Mouse (Mus musculus): Measurements from ENCODE around the gene Moap1. TPM values are rescaled to one million over a fixed set of nuclear protein-coding genes. Genes with fewer than 3 reads are reported as not detected.

Moap1 gene
- total RNA-seq, 1 experiment = 8.8 TPM

GRCm38 (mm10) chr12:102723861-102724260 is 19.6 kb downstream of the Moap1 start:
- Histone ChIP-seq H3K4me3 (ENCODE audit: insufficient read depth in 1 of 2, low read depth in 1 of 2, low read length in 2 of 2, poor library complexity in 1 of 2, severe bottlenecking in 1 of 2) (no peak overlapping the region), H3K9ac (ENCODE audit: insufficient read depth, low read depth, low read length, poor library complexity, severe bottlenecking) (no peak overlapping the region), H3K36me3 (ENCODE audit: control insufficient read depth, insufficient read depth, low read length, poor library complexity, severe bottlenecking) (no peaks in the 10 kb centered on the region), H3K9me3 (ENCODE audit: control insufficient read depth, insufficient read depth, low read depth, low read length) (no peaks in the 10 kb centered on the region), H3K27ac (ENCODE audit: insufficient read depth, low read depth, low read length, poor library complexity, severe bottlenecking) (no peak overlapping the region), H3K4me1 (ENCODE audit: control insufficient read depth in 2 of 2, insufficient read depth in 2 of 2, low read length in 2 of 2, poor library complexity in 1 of 2) (peaks cover 7 to 29% of the 10 kb centered on the region in 2 experiments; a peak in 3 of 4 replicates)
- TF ChIP-seq ZNF384 (IDR thresholded peaks at IDR 0.05; ENCODE audit: low read depth, low read length) = no peak
- no peak for TF ChIP-seq ZC3H11A (IDR thresholded peaks at IDR 0.05; ENCODE audit: borderline replicate concordance, low read depth, low read length)
- TF ChIP-seq MAFK (IDR thresholded peaks at IDR 0.05; ENCODE audit: insufficient read depth, low read depth, low read length) = no peak
- no peak for TF ChIP-seq HCFC1 (IDR thresholded peaks at IDR 0.05; ENCODE audit: borderline replicate concordance, insufficient read depth, low read length)
- no peak for TF ChIP-seq CHD2 (IDR thresholded peaks at IDR 0.05; ENCODE audit: low read depth, low read length)
- DNase-seq (ENCODE audit: low read depth, low spot score) = no peak
- in situ Hi-C loops (cut with MboI; ENCODE audit: low sequenced_read_pairs in 2 of 2, unreplicated experiment in 2 of 2) = loop anchor here in 1 of 2 experiments (10.0 kb wide), 1 partner anchor 219 kb away; no protein-coding TSS in a partner anchor

GRCm38 (mm10) chr12:102722966-102723365 is 20.5 kb downstream of the Moap1 start:
- DNase-seq (ENCODE audit: low read depth, low spot score) = no peak
- no peaks in the 10 kb centered on the region for H3K36me3 ChIP-seq (ENCODE audit: control insufficient read depth, insufficient read depth, low read length, poor library complexity, severe bottlenecking)
- in situ Hi-C loops (cut with MboI; ENCODE audit: low sequenced_read_pairs in 2 of 2, unreplicated experiment in 2 of 2) = loop anchor here in 1 of 2 experiments (10.0 kb wide), 1 partner anchor 218 kb away; no protein-coding TSS in a partner anchor

GRCm38 (mm10) chr12:102722451-102722850 is 21.0 kb downstream of the Moap1 start:
- H3K4me1 ChIP-seq (ENCODE audit: control insufficient read depth in 2 of 2, insufficient read depth in 2 of 2, low read length in 2 of 2, poor library complexity in 1 of 2) = peaks cover 8 to 31% of the 10 kb centered on the region in 2 experiments; a peak in 3 of 4 replicates
- no peak overlapping the region for H3K27ac ChIP-seq (ENCODE audit: insufficient read depth, low read depth, low read length, poor library complexity, severe bottlenecking)
- in situ Hi-C loops (cut with MboI; ENCODE audit: low sequenced_read_pairs in 2 of 2, unreplicated experiment in 2 of 2) = loop anchor here in 1 of 2 experiments (10.0 kb wide), 1 partner anchor 218 kb away; no protein-coding TSS in a partner anchor
- peak overlapping the region; percentile 3; the same call in 1 of the 2 replicates for H3K9ac ChIP-seq (ENCODE audit: insufficient read depth, low read depth, low read length, poor library complexity, severe bottlenecking)
- H3K9me3 ChIP-seq (ENCODE audit: control insufficient read depth, insufficient read depth, low read depth, low read length) = no peaks in the 10 kb centered on the region
- no peak for DNase-seq (ENCODE audit: low read depth, low spot score)
- no peaks in the 10 kb centered on the region for H3K36me3 ChIP-seq (ENCODE audit: control insufficient read depth, insufficient read depth, low read length, poor library complexity, severe bottlenecking)
- H3K4me3 ChIP-seq (ENCODE audit: insufficient read depth in 1 of 2, low read depth in 1 of 2, low read length in 2 of 2, poor library complexity in 1 of 2, severe bottlenecking in 1 of 2) = peak overlapping the region in 1 of 2 experiments; percentile 33; a peak in 2 of 4 replicates
- TF ChIP-seq MAFK (IDR thresholded peaks at IDR 0.05; ENCODE audit: insufficient read depth, low read depth, low read length) (no peak), HCFC1 (IDR thresholded peaks at IDR 0.05; ENCODE audit: borderline replicate concordance, insufficient read depth, low read length) (no peak), ZC3H11A (IDR thresholded peaks at IDR 0.05; ENCODE audit: borderline replicate concordance, low read depth, low read length) (no peak), CHD2 (IDR thresholded peaks at IDR 0.05; ENCODE audit: low read depth, low read length) (no peak), ZNF384 (IDR thresholded peaks at IDR 0.05; ENCODE audit: low read depth, low read length) (no peak)

More at GRCm38 (mm10) chr12:102722966-102723365, 20.5 kb downstream of the Moap1 start:
- no peak overlapping the region for H3K4me3 ChIP-seq (ENCODE audit: insufficient read depth in 1 of 2, low read depth in 1 of 2, low read length in 2 of 2, poor library complexity in 1 of 2, severe bottlenecking in 1 of 2)
- H3K4me1 ChIP-seq (ENCODE audit: control insufficient read depth in 2 of 2, insufficient read depth in 2 of 2, low read length in 2 of 2, poor library complexity in 1 of 2) = peaks cover 7 to 30% of the 10 kb centered on the region in 2 experiments; a peak in 3 of 4 replicates
- no peak overlapping the region for H3K9ac ChIP-seq (ENCODE audit: insufficient read depth, low read depth, low read length, poor library complexity, severe bottlenecking)
- no peaks in the 10 kb centered on the region for H3K9me3 ChIP-seq (ENCODE audit: control insufficient read depth, insufficient read depth, low read depth, low read length)
- no peak overlapping the region for H3K27ac ChIP-seq (ENCODE audit: insufficient read depth, low read depth, low read length, poor library complexity, severe bottlenecking)
- TF ChIP-seq MAFK (IDR thresholded peaks at IDR 0.05; ENCODE audit: insufficient read depth, low read depth, low read length) (no peak), ZC3H11A (IDR thresholded peaks at IDR 0.05; ENCODE audit: borderline replicate concordance, low read depth, low read length) (no peak), HCFC1 (IDR thresholded peaks at IDR 0.05; ENCODE audit: borderline replicate concordance, insufficient read depth, low read length) (no peak), ZNF384 (IDR thresholded peaks at IDR 0.05; ENCODE audit: low read depth, low read length) (no peak), CHD2 (IDR thresholded peaks at IDR 0.05; ENCODE audit: low read depth, low read length) (no peak)

GRCm38 (mm10) chr12:102719552-102720315 is 23.7 kb downstream of the Moap1 start:
- Histone ChIP-seq H3K36me3 (ENCODE audit: control insufficient read depth, insufficient read depth, low read length, poor library complexity, severe bottlenecking) (no peaks in the 10 kb centered on the region), H3K27ac (ENCODE audit: insufficient read depth, low read depth, low read length, poor library complexity, severe bottlenecking) (no peak overlapping the region; the same call in 1 of the 2 replicates), H3K4me1 (ENCODE audit: control insufficient read depth in 2 of 2, insufficient read depth in 2 of 2, low read length in 2 of 2, poor library complexity in 1 of 2) (peaks cover 5 to 22% of the 10 kb centered on the region in 2 experiments; a peak in 3 of 4 replicates), H3K9me3 (ENCODE audit: control insufficient read depth, insufficient read depth, low read depth, low read length) (no peaks in the 10 kb centered on the region), H3K9ac (ENCODE audit: insufficient read depth, low read depth, low read length, poor library complexity, severe bottlenecking) (peak overlapping the region; percentile 55; the same call in 1 of the 2 replicates), H3K4me3 (ENCODE audit: insufficient read depth in 1 of 2, low read depth in 1 of 2, low read length in 2 of 2, poor library complexity in 1 of 2, severe bottlenecking in 1 of 2) (peak overlapping the region; percentile 37 to 49)
- TF ChIP-seq ZC3H11A (IDR thresholded peaks at IDR 0.05; ENCODE audit: borderline replicate concordance, low read depth, low read length) = peak; percentile 73
- no peak for TF ChIP-seq CHD2 (IDR thresholded peaks at IDR 0.05; ENCODE audit: low read depth, low read length)
- TF ChIP-seq MAFK (IDR thresholded peaks at IDR 0.05; ENCODE audit: insufficient read depth, low read depth, low read length) = peak; percentile 76
- no peak for TF ChIP-seq HCFC1 (IDR thresholded peaks at IDR 0.05; ENCODE audit: borderline replicate concordance, insufficient read depth, low read length)
- no peak for TF ChIP-seq ZNF384 (IDR thresholded peaks at IDR 0.05; ENCODE audit: low read depth, low read length)
- peak; percentile 90 for DNase-seq (ENCODE audit: low read depth, low spot score)
- in situ Hi-C loops (cut with MboI; ENCODE audit: low sequenced_read_pairs in 2 of 2, unreplicated experiment in 2 of 2) = loop anchor here in 1 of 2 experiments (10.0 kb wide), 1 partner anchor 215 kb away; no protein-coding TSS in a partner anchor
